Mouse (Mus musculus) heart, embryonic 13.5 days (tissue): Measurements from ENCODE around the gene Taok3. TPM values are rescaled to one million over a fixed set of nuclear protein-coding genes. Genes with fewer than 3 reads are reported as not detected.

ENCODE experiments used
- ATAC-seq: fragments of 200-750 bp; cut with Nextera tagmentation; 2 replicates; pipeline ENCODE4 v1.8.0; 2017; ENCODE audit warnings: moderate TSS enrichment; ENCODE audit not compliant: insufficient number of reproducible peaks, low FRiP score, low TSS enrichment; ENCODE audit errors: extremely low read depth
- H3K27ac ChIP-seq: fragments of 300-500 bp; sonication (generic); replicated peaks from 2 replicates; pipeline ENCODE4 v1.5.1; 2015; ENCODE audit warnings: moderate library complexity, mild to moderate bottlenecking, inconsistent platforms
- H3K27me3 ChIP-seq: fragments of 300-500 bp; sonication (generic); replicated peaks from 2 replicates; pipeline ENCODE4 v1.6.1; 2015; ENCODE audit warnings: mild to moderate bottlenecking, inconsistent platforms
- H3K36me3 ChIP-seq: fragments of 300-500 bp; sonication (generic); 2 replicates; pipeline ENCODE4 v1.6.1; 2015; ENCODE audit warnings: mild to moderate bottlenecking, inconsistent platforms
- H3K4me1 ChIP-seq: fragments of 300-500 bp; sonication (generic); 2 replicates; pipeline ENCODE4 v1.6.1; 2015; ENCODE audit warnings: inconsistent platforms
- H3K4me2 ChIP-seq: fragments of 300-500 bp; sonication (generic); 2 replicates; pipeline ENCODE4 v1.6.1; 2015; ENCODE audit warnings: inconsistent platforms, mild to moderate bottlenecking, moderate library complexity
- H3K4me3 ChIP-seq: fragments of 300-500 bp; sonication (generic); 2 replicates; pipeline ENCODE4 v1.5.1; 2015; ENCODE audit warnings: moderate library complexity, mild to moderate bottlenecking, inconsistent platforms
- H3K9ac ChIP-seq: fragments of 300-500 bp; sonication (generic); 2 replicates; pipeline ENCODE4 v1.6.1; 2015; ENCODE audit warnings: inconsistent platforms, mild to moderate bottlenecking, moderate library complexity
- H3K9me3 ChIP-seq: fragments of 300-500 bp; sonication (generic); 2 replicates; pipeline ENCODE4 v1.6.1; 2016; ENCODE audit warnings: inconsistent platforms
- WGBS: fragments of 180-500 bp; shearing (Covaris S2); methylation state at CpG from one replicate; pipeline ENCODE4 v1.1.7; 2015; ENCODE audit warnings: mixed read lengths; 5-methylcytosine and 5-hydroxymethylcytosine counted together
- polyA plus RNA-seq: library from polyadenylated mRNA; unstranded; fragments of >200 nt; fragmentation: Nextera tagmentation; extraction: Ambion mirVana; gene quantifications from 2 replicates; pipeline ENCODE4 v1.2.1, GENCODE M21; 2015

The Taok3 gene
- polyA plus RNA-seq, 1 experiment from 2014 or later, result 8.5 TPM

- Histone ChIP-seq H3K4me2 (no peak overlapping the region), H3K9ac (no peak overlapping the region), H3K27me3 (no peaks in the 10 kb centered on the region), H3K4me3 (no peak overlapping the region), H3K27ac (no peak overlapping the region), H3K9me3 (no peaks in the 10 kb centered on the region), H3K36me3 (0 out of 2 replicates have a peak, but pooled peaks cover 3% of the 10 kb centered on the region), H3K4me1 (peaks cover 14% of the 10 kb centered on the region)
- no peak for ATAC-seq
- WGBS, result 89% methylated on average over 13 of the region's 13 CpGs
These were observed 43.9 kb downstream of the Taok3 start for GRCm38 (mm10) chr5:117163790-117164189.

DNA sequence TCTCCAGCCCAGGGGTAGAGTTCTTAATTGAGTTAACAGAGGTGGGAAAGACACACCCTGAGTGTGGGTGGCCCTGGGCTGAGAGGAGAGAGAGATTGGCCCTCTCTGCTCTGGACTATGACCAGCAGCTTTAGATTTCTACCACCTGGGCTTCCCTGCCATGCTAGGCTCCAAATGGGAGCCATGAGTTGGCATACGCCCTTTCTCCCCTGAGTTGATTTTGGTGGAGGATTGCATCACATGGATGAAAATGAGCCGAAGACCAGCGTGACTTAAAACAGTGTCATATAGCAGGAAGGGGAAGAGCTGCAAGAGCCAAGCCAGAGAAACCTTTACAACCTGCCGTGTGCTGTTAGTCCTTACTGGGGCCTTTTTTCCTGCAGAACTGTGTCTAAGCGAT lies 44.6 kb downstream of the Taok3 start:
- Histone ChIP-seq H3K27me3 (no peaks in the 10 kb centered on the region), H3K4me1 (peaks cover 7% of the 10 kb centered on the region), H3K4me3 (no peak overlapping the region), H3K36me3 (0 out of 2 replicates have a peak, but pooled peaks cover 3% of the 10 kb centered on the region), H3K4me2 (no peak overlapping the region), H3K9me3 (no peaks in the 10 kb centered on the region), H3K27ac (no peak overlapping the region), H3K9ac (no peak overlapping the region)
- ATAC-seq, result no peak
- 87% methylated on average over 5 of the region's 5 CpGs for WGBS

- 99% methylated on average over 2 of the region's 2 CpGs for WGBS
- no peak overlapping the region for H3K4me3 ChIP-seq
- H3K36me3 ChIP-seq, result 0 out of 2 replicates have a peak, but pooled peaks cover 3% of the 10 kb centered on the region
- no peak overlapping the region for H3K9ac ChIP-seq
- H3K9me3 ChIP-seq, result no peaks in the 10 kb centered on the region
- H3K4me2 ChIP-seq, result no peak overlapping the region
- no peaks in the 10 kb centered on the region for H3K27me3 ChIP-seq
- ATAC-seq, result no peak
- peaks cover 3% of the 10 kb centered on the region for H3K4me1 ChIP-seq
- no peak overlapping the region for H3K27ac ChIP-seq
These were observed 45.0 kb downstream of the Taok3 start for GRCm38 (mm10) chr5:117164923-117165322.

DNA sequence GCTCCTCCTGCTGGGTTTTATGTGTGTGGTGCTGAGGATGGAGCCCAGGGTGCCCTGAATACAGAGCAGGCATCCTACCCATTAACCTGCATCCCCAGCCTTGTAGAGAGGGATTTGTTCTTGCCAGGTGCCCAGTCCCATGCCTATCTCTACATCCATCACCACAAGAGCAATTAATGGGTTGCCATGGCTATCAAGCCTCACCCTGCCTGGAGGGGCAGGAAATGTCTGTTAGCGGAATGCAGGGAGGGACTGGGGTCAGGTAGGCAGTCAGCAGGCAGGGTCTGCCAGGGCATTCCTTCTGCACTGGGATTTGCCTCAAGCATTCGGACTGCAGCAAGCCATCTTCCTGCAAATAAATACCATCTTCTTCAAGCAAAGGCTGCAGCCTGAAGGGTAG lies 46.0 kb downstream of the Taok3 start:
- Histone ChIP-seq H3K9ac (no peak overlapping the region), H3K36me3 (0 out of 2 replicates have a peak, but pooled peaks cover 3% of the 10 kb centered on the region), H3K27me3 (no peaks in the 10 kb centered on the region), H3K4me1 (no peaks in the 10 kb centered on the region), H3K9me3 (no peaks in the 10 kb centered on the region), H3K27ac (no peak overlapping the region), H3K4me3 (no peak overlapping the region), H3K4me2 (no peak overlapping the region)
- WGBS, result 57% methylated on average over 2 of the region's 2 CpGs
- ATAC-seq, result no peak

- no peak overlapping the region for H3K27ac ChIP-seq
- WGBS, result 72% methylated on average over 11 of the region's 11 CpGs
- H3K4me3 ChIP-seq, result no peak overlapping the region
- H3K36me3 ChIP-seq, result 0 out of 2 replicates have a peak, but pooled peaks cover 3% of the 10 kb centered on the region
- H3K4me2 ChIP-seq, result no peak overlapping the region
- no peak overlapping the region for H3K9ac ChIP-seq
- no peaks in the 10 kb centered on the region for H3K4me1 ChIP-seq
- H3K9me3 ChIP-seq, result no peaks in the 10 kb centered on the region
- H3K27me3 ChIP-seq, result no peaks in the 10 kb centered on the region
- no peak for ATAC-seq
These were observed 47.0 kb downstream of the Taok3 start for GRCm38 (mm10) chr5:117166811-117167365.

DNA sequence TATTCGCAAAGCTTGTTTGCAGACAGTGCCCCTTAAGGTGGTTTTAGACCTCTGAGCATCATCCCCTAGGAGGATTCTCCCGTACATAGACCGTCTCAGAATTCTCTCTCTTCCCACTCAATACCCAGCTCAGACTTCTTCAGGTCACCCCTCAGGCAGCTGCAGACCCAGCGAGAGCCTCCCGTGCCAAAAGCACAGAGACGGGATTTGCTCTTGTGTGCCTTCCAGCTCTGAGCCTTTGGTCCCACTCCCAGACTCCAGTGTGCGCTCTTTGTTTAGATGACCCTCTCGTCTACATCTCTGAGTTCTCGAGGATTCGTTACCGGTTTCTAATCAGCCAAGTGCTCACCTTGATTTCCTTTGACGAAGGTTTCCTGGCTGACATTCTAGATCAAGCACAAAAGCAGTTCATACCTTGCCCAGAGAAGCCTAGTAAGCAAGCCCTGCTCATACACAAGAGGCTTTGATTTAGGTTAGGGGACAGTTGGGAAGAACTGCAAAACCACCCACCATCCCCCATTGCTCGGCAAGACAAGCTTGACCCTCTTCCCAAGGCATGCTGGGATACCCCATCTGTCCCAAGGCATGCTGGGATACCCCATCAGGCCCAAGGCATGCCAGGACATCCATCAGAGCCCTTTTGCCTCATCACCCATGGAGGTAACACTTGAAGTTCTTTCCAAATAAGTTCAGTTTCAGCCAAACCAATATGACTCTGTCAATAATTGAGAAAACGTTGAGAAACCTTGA lies 48.6 kb downstream of the Taok3 start:
- 84% methylated on average over 14 of the region's 14 CpGs for WGBS
- no peak overlapping the region for H3K9ac ChIP-seq
- H3K9me3 ChIP-seq, result no peaks in the 10 kb centered on the region
- H3K36me3 ChIP-seq, result 0 out of 2 replicates have a peak, but pooled peaks cover 2% of the 10 kb centered on the region
- no peak for ATAC-seq
- H3K4me1 ChIP-seq, result no peaks in the 10 kb centered on the region
- H3K4me2 ChIP-seq, result no peak overlapping the region
- H3K27ac ChIP-seq, result no peak overlapping the region
- no peaks in the 10 kb centered on the region for H3K27me3 ChIP-seq
- no peak overlapping the region for H3K4me3 ChIP-seq

- Histone ChIP-seq H3K9ac (no peak overlapping the region), H3K4me2 (no peak overlapping the region), H3K4me1 (no peaks in the 10 kb centered on the region), H3K27ac (no peak overlapping the region), H3K4me3 (no peak overlapping the region), H3K27me3 (no peaks in the 10 kb centered on the region), H3K36me3 (no peaks in the 10 kb centered on the region), H3K9me3 (no peaks in the 10 kb centered on the region)
- ATAC-seq, result no peak
- WGBS, result 82% methylated on average over 7 of the region's 7 CpGs
These were observed 54.1 kb downstream of the Taok3 start for GRCm38 (mm10) chr5:117174057-117174456.

- no peak overlapping the region for H3K4me3 ChIP-seq
- no peak overlapping the region for H3K27ac ChIP-seq
- H3K4me2 ChIP-seq, result no peak overlapping the region
- H3K4me1 ChIP-seq, result no peaks in the 10 kb centered on the region
- no peaks in the 10 kb centered on the region for H3K36me3 ChIP-seq
- 57% methylated on average over 8 of the region's 8 CpGs for WGBS
- ATAC-seq, result no peak
- no peaks in the 10 kb centered on the region for H3K27me3 ChIP-seq
- no peaks in the 10 kb centered on the region for H3K9me3 ChIP-seq
- H3K9ac ChIP-seq, result no peak overlapping the region
These were observed 56.0 kb downstream of the Taok3 start for GRCm38 (mm10) chr5:117175896-117176295.

- no peaks in the 10 kb centered on the region for H3K9me3 ChIP-seq
- no peak overlapping the region for H3K4me2 ChIP-seq
- no peak overlapping the region for H3K4me3 ChIP-seq
- no peaks in the 10 kb centered on the region for H3K27me3 ChIP-seq
- no peak overlapping the region for H3K9ac ChIP-seq
- H3K36me3 ChIP-seq, result no peaks in the 10 kb centered on the region
- no peak for ATAC-seq
- 66% methylated on average over 6 of the region's 6 CpGs for WGBS
- H3K27ac ChIP-seq, result no peak overlapping the region
- no peaks in the 10 kb centered on the region for H3K4me1 ChIP-seq
These were observed 58.1 kb downstream of the Taok3 start for GRCm38 (mm10) chr5:117178079-117178478.

DNA sequence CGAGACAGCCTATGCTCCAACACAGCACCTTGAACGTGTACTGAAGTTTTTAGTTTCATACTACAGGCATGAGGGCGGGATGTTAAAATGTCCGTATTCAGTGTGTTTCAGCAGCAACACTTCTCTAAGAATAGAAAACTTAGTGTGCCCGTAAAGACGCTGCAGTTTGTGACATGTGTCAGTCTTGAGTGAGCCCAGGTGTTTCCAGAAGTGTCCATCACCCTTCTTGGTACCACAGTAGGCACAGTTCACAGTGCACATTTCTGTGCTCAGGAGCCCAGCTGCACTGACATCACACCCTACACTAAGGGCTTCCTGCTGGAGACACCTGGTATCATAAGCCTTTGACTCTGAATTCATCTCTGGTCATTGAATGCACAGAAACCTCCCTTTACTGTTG lies 58.6 kb downstream of the Taok3 start:
- WGBS, result 60% methylated on average over 6 of the region's 6 CpGs
- no peaks in the 10 kb centered on the region for H3K9me3 ChIP-seq
- H3K9ac ChIP-seq, result no peak overlapping the region
- H3K27ac ChIP-seq, result no peak overlapping the region
- H3K27me3 ChIP-seq, result no peaks in the 10 kb centered on the region
- no peak overlapping the region for H3K4me2 ChIP-seq
- no peak overlapping the region for H3K4me3 ChIP-seq
- H3K36me3 ChIP-seq, result no peaks in the 10 kb centered on the region
- H3K4me1 ChIP-seq, result no peaks in the 10 kb centered on the region
- ATAC-seq, result no peak

DNA sequence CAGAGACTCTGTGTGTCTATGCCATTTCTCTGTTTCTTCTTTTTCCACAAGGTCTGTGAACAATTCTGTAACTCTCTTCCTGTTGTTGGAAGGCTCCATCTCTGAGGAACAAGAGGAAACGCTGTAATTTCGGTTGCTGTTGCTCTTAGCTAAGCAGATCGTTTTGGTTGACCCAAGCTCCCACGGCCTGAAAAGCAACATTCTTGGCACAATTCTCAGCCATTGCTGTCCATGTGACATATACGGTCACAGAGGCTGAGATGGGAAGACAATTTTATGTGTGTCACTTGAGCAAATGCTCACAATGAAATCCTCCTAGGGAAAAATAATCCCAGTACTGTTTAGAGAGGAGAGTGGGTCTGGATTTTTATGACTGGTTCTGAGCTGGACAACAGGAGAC lies 62.0 kb downstream of the Taok3 start:
- Histone ChIP-seq H3K4me2 (no peak overlapping the region), H3K9me3 (peaks cover 11% of the 10 kb centered on the region; the same call in 1 of the 2 replicates), H3K9ac (no peak overlapping the region), H3K27ac (no peak overlapping the region), H3K27me3 (no peaks in the 10 kb centered on the region), H3K4me3 (no peak overlapping the region), H3K36me3 (peaks cover 22% of the 10 kb centered on the region), H3K4me1 (no peaks in the 10 kb centered on the region)
- no peak for ATAC-seq
- WGBS, result 58% methylated on average over 5 of the region's 5 CpGs

DNA sequence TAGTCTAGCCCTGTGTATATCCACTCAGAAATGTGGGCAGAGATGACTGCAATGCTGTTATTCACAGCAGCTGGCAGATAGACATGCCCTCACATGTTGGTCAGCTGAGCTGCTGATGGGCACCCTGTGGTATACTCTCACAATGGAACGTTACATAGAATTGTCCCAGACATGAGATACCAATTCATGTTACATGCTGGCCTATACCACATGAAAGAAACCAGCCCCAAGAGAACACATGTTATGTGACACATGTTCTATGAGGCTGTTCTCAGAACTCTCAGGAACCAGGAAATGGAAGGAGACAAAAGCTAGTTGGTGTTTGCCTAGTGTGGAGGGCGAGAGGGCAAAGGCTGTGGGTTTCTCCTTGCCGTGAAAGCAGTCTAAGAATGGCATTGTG lies 62.5 kb downstream of the Taok3 start:
- H3K9ac ChIP-seq, result no peak overlapping the region
- H3K4me3 ChIP-seq, result no peak overlapping the region
- no peaks in the 10 kb centered on the region for H3K4me1 ChIP-seq
- no peaks in the 10 kb centered on the region for H3K27me3 ChIP-seq
- no peak overlapping the region for H3K27ac ChIP-seq
- no peak overlapping the region for H3K4me2 ChIP-seq
- H3K36me3 ChIP-seq, result peaks cover 22% of the 10 kb centered on the region
- no peak for ATAC-seq
- H3K9me3 ChIP-seq, result peaks cover 11% of the 10 kb centered on the region; the same call in 1 of the 2 replicates
- WGBS, result 78% methylated on average over 3 of the region's 3 CpGs
